Mouse (Mus musculus) MEL (cell line): ENCODE measurements at regions not wholly inside any gene's neighbourhood (a gene's known extent, or its start where the extent isn't known, plus 50 kb on each side); places are given as distances from the start of the nearest gene placed in this dataset.

Experiments used
- CHD2 ChIP-seq: IDR thresholded peaks from 2 replicates; pipeline ENCODE4 v1.6.1; 2011; ENCODE audit warnings: low read length, improper control_type of control experiment
- CTCF ChIP-seq, 3 experiments: IDR thresholded peaks in 2 of 3; conservative IDR thresholded peaks in 1 of 3; 2 replicates each; pipeline ENCODE4 v1.5.1; 2011 to 2012; ENCODE audit warnings: low read length in 3 of 3, low read depth in 2 of 3, mild to moderate bottlenecking in 2 of 3, improper control_type of control experiment in 1 of 3, inconsistent platforms in 1 of 3, mixed read lengths in 1 of 3, moderate library complexity in 1 of 3; ENCODE audit not compliant: control insufficient read depth in 1 of 3, insufficient read depth in 1 of 3, poor library complexity in 1 of 3, severe bottlenecking in 1 of 3
- GABPA ChIP-seq: IDR thresholded peaks from 2 replicates; pipeline ENCODE4 v1.6.1; 2012; ENCODE audit warnings: low read depth, mild to moderate bottlenecking, inconsistent platforms, low read length, improper control_type of control experiment, moderate library complexity
- JUND ChIP-seq: IDR thresholded peaks from 2 replicates; pipeline ENCODE4 v1.6.1; 2011; ENCODE audit warnings: low read depth, mild to moderate bottlenecking, improper control_type of control experiment, low read length
- MYC ChIP-seq: IDR thresholded peaks from 2 replicates; pipeline ENCODE4 v1.6.1; 2011; ENCODE audit warnings: low read depth, mild to moderate bottlenecking, low read length, improper control_type of control experiment, moderate library complexity
- POLR2A ChIP-seq, 2 experiments: IDR thresholded peaks; 2 replicates each; pipeline ENCODE4 v1.6.1; 2011 to 2012; ENCODE audit warnings: low read length in 2 of 2, mild to moderate bottlenecking in 2 of 2, control low read depth in 1 of 2, improper control_type of control experiment in 1 of 2, low read depth in 1 of 2, moderate library complexity in 1 of 2; ENCODE audit not compliant: control insufficient read depth in 1 of 2, insufficient read depth in 1 of 2, poor library complexity in 1 of 2
- POLR2AphosphoS2 ChIP-seq: IDR thresholded peaks from 2 replicates; pipeline ENCODE4 v1.6.1; 2011; ENCODE audit warnings: low read length, improper control_type of control experiment
- ZMIZ1 ChIP-seq: IDR thresholded peaks from 2 replicates; pipeline ENCODE4 v1.6.1; 2012; ENCODE audit warnings: low read depth, mild to moderate bottlenecking, inconsistent platforms, low read length, improper control_type of control experiment, moderate library complexity

DNA sequence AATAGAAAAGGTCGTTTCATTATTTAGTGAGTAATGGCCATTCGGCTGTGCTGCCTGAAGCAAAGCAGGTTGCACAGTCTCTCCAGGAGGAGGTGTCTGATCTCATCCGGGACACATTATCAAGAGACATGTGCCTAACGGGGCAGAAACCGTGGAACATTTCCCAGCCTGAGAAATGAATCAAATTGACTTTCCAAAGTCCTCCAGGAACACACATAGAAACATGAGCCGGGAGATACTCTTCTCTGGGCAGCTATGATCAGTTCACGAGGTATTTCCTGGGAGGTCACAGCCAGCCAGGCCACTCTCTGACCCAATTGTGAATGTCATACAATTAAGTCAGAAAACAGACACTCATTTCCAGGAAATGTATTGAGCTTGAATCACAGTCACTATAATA lies 67.9 kb downstream of the S1pr1 start:
- no peak for TF ChIP-seq JUND
- no peak for TF ChIP-seq CHD2
- TF ChIP-seq MYC = no peak
- TF ChIP-seq GABPA = no peak
- no peak for TF ChIP-seq POLR2A (IDR thresholded peaks at IDR 0.05; ENCODE audit: control insufficient read depth in 1 of 2, insufficient read depth in 1 of 2, low read depth in 1 of 2, low read length in 2 of 2, poor library complexity in 1 of 2)
- TF ChIP-seq ZMIZ1 = no peak
- no peak for TF ChIP-seq CTCF (IDR thresholded peaks at IDR 0.05 in 2 of 3, conservative IDR thresholded peaks at IDR 0.05 in 1 of 3; ENCODE audit: control insufficient read depth in 1 of 3, insufficient read depth in 1 of 3, low read depth in 2 of 3, low read length in 3 of 3, poor library complexity in 1 of 3, severe bottlenecking in 1 of 3)
- TF ChIP-seq POLR2AphosphoS2 = no peak
